Mouse (Mus musculus) embryonic stem cell, embryonic (primary cell): ENCODE measurements around the gene Dedd.

ENCODE experiments used
- CTCF ChIA-PET, 4 experiments: fragments of 300-600 bp in 2 of 4; fragments of 350-600 bp in 2 of 4; sonication (Branson Sonifier 250); formaldehyde crosslinking; loops; one replicate each; lab custom pipeline; 2022; ENCODE audit warnings: inconsistent platforms in 2 of 4; lab: Charles Lee
- POLR2A ChIA-PET, 4 experiments: fragments of 300-600 bp in 2 of 4; fragments of 350-600 bp in 2 of 4; sonication (Branson Sonifier 250); formaldehyde crosslinking; loops; one replicate each; lab custom pipeline; 2022; ENCODE audit warnings: antibody characterized with exemption in 4 of 4, inconsistent platforms in 1 of 4; lab: Charles Lee

Gene Dedd

GRCm38 (mm10) chr1:171390101-171390500, 61.2 kb downstream of the Dedd start:
- POLR2A ChIA-PET: interaction anchor here (0.5 to 2.9 kb wide), 38 partner anchors 8 to 273 kb away, joined by 3 to 18 read pairs (median 4); partner anchors contain the start of genes Klhdc9 (in 3 of the 4), Usf1 (in 3 of the 4), F11r (in 2 of the 4) and Ppox (in 1 of the 4)
- CTCF ChIA-PET: interaction anchor here in 2 of 4 experiments (0.6 to 2.2 kb wide), 6 partner anchors 10 to 174 kb away, joined by 3 to 7 read pairs (median 4); partner anchors contain the start of gene Ppox (in 1 of the 2)
